Mouse (Mus musculus) lung, postnatal 0 days (tissue): ENCODE results near the gene Coro1b. TPM values are rescaled to one million over a fixed set of nuclear protein-coding genes. Genes with fewer than 3 reads are reported as not detected.
"Not testable (repeated sequence)": the region's sequence is repeated elsewhere in the genome, so short reads cannot be mapped to it uniquely, and the experiment has no call there.

Experiments
- ATAC-seq: fragments of 200-750 bp; cut with Nextera tagmentation; 2 replicates; pipeline ENCODE4 v1.8.0; 2017; ENCODE audit warnings: moderate library complexity
- DNase-seq: peaks from one replicate; pipeline ENCODE4 v3.0.0-alpha.2; 2016; ENCODE audit warnings: low spot score
- H3K27ac ChIP-seq: fragments of 300-500 bp; sonication (generic); 2 replicates; pipeline ENCODE4 v1.5.1; 2014; ENCODE audit warnings: antibody characterized with exemption, mild to moderate bottlenecking, low read length, mixed read lengths
- H3K27me3 ChIP-seq: fragments of 300-500 bp; sonication (generic); replicated peaks from 2 replicates; pipeline ENCODE4 v1.6.1; 2014; ENCODE audit warnings: low read length, mixed read lengths; ENCODE audit not compliant: insufficient read depth
- H3K36me3 ChIP-seq: fragments of 300-500 bp; sonication (generic); 2 replicates; pipeline ENCODE4 v1.6.1; 2014; ENCODE audit warnings: low read length, mixed read lengths; ENCODE audit not compliant: insufficient read depth
- H3K4me1 ChIP-seq: fragments of 300-500 bp; sonication (generic); 2 replicates; pipeline ENCODE4 v1.6.1; 2014; ENCODE audit warnings: antibody characterized with exemption, low read depth, low read length, mixed read lengths; ENCODE audit not compliant: insufficient read depth
- H3K4me2 ChIP-seq: fragments of 300-500 bp; sonication (generic); replicated peaks from 2 replicates; pipeline ENCODE4 v1.6.1; 2014; ENCODE audit warnings: low read depth, mild to moderate bottlenecking, low read length, moderate library complexity, mixed read lengths
- H3K4me3 ChIP-seq: fragments of 300-500 bp; sonication (generic); 2 replicates; pipeline ENCODE4 v1.5.1; 2014; ENCODE audit warnings: low read depth, low read length
- H3K9ac ChIP-seq: fragments of 300-500 bp; sonication (generic); replicated peaks from 2 replicates; pipeline ENCODE4 v1.6.1; 2014; ENCODE audit warnings: low read depth, mild to moderate bottlenecking
- H3K9me3 ChIP-seq: fragments of 300-500 bp; sonication (generic); 2 replicates; pipeline ENCODE4 v1.6.1; 2016; ENCODE audit warnings: low read length, mixed read lengths
- CTCF ChIP-seq: IDR thresholded peaks from 2 replicates; pipeline ENCODE4 v1.5.1; 2016; ENCODE audit warnings: antibody characterized with exemption, mild to moderate bottlenecking
- EP300 ChIP-seq: IDR thresholded peaks from 2 replicates; pipeline ENCODE4 v1.6.1; 2016; ENCODE audit warnings: antibody characterized with exemption, mild to moderate bottlenecking, control low read depth
- WGBS: fragments of 180-500 bp; shearing (Covaris S2); extraction: QIAGEN DNeasy Blood & Tissue Kit; methylation state at CpG from one replicate; pipeline ENCODE4 v1.1.7; 2014; 5-methylcytosine and 5-hydroxymethylcytosine counted together
- polyA plus RNA-seq: library from polyadenylated mRNA; unstranded; fragments of >200 nt; fragmentation: Nextera tagmentation; extraction: Ambion mirVana; gene quantifications from 2 replicates; pipeline ENCODE4 v1.2.1, GENCODE M21; 2015

Coro1b gene
- polyA plus RNA-seq, 1 experiment from 2014 or later: 183 TPM

GRCm38 (mm10) chr19:4129462-4129861 is 19.0 kb upstream of the Coro1b start:
- TF ChIP-seq EP300 (no peak), CTCF (no peak)
- Histone ChIP-seq H3K27me3 (no peaks in the 10 kb centered on the region), H3K4me1 (peaks cover 5% of the 10 kb centered on the region), H3K4me2 (no peak overlapping the region), H3K27ac (no peak overlapping the region), H3K36me3 (peaks cover 23% of the 10 kb centered on the region; the same call in 1 of the 2 replicates), H3K9me3 (no peaks in the 10 kb centered on the region), H3K4me3 (no peak overlapping the region), H3K9ac (no peak overlapping the region)
- DNase-seq: no peak
- 82% methylated on average over 7 of the region's 7 CpGs for WGBS
- no peak for ATAC-seq

GRCm38 (mm10) chr19:4130106-4130505 is 18.3 kb upstream of the Coro1b start:
- no peak overlapping the region for H3K27ac ChIP-seq
- peaks cover 23% of the 10 kb centered on the region; the same call in 1 of the 2 replicates for H3K36me3 ChIP-seq
- TF ChIP-seq EP300 (no peak), CTCF (no peak)
- H3K4me1 ChIP-seq: peaks cover 5% of the 10 kb centered on the region
- no peak for ATAC-seq
- no peak overlapping the region for H3K9ac ChIP-seq
- no peaks in the 10 kb centered on the region for H3K27me3 ChIP-seq
- H3K4me2 ChIP-seq: no peak overlapping the region
- no peak for DNase-seq
- no peak overlapping the region for H3K4me3 ChIP-seq
- no peaks in the 10 kb centered on the region for H3K9me3 ChIP-seq
- 81% methylated on average over 4 of the region's 4 CpGs for WGBS

- TF ChIP-seq EP300: no peak
- no peak for TF ChIP-seq CTCF
- 90% methylated on average over 5 of the region's 5 CpGs for WGBS
- H3K4me1 ChIP-seq: peaks cover 5% of the 10 kb centered on the region
- no peak overlapping the region for H3K27ac ChIP-seq
- no peak overlapping the region for H3K4me2 ChIP-seq
- no peak for DNase-seq
- H3K36me3 ChIP-seq: peaks cover 23% of the 10 kb centered on the region; the same call in 1 of the 2 replicates
- no peak overlapping the region for H3K9ac ChIP-seq
- ATAC-seq: no peak
- H3K9me3 ChIP-seq: no peaks in the 10 kb centered on the region
- no peaks in the 10 kb centered on the region for H3K27me3 ChIP-seq
- no peak overlapping the region for H3K4me3 ChIP-seq
Measured at GRCm38 (mm10) chr19:4131075-4131474, 17.3 kb upstream of the Coro1b start.

- no peak for TF ChIP-seq EP300
- TF ChIP-seq CTCF: peak; percentile 30; the same call in 1 of the 2 replicates
- DNase-seq (no peak), ATAC-seq (no peak)
- no peak overlapping the region for H3K4me2 ChIP-seq
- H3K27me3 ChIP-seq: no peaks in the 10 kb centered on the region
- WGBS: 87% methylated on average over 2 of the region's 2 CpGs
- H3K4me1 ChIP-seq: peaks cover 3% of the 10 kb centered on the region
- H3K4me3 ChIP-seq: no peak overlapping the region
- peaks cover 23% of the 10 kb centered on the region; the same call in 1 of the 2 replicates for H3K36me3 ChIP-seq
- no peaks in the 10 kb centered on the region for H3K9me3 ChIP-seq
- H3K27ac ChIP-seq: no peak overlapping the region
- no peak overlapping the region for H3K9ac ChIP-seq
Measured at GRCm38 (mm10) chr19:4131768-4132167, 16.7 kb upstream of the Coro1b start.

GRCm38 (mm10) chr19:4134354-4134753 is 14.1 kb upstream of the Coro1b start:
- 78% methylated on average over 4 of the region's 4 CpGs for WGBS
- Histone ChIP-seq H3K27me3 (no peaks in the 10 kb centered on the region), H3K27ac (no peak overlapping the region), H3K9ac (no peak overlapping the region), H3K4me3 (no peak overlapping the region), H3K4me2 (no peak overlapping the region), H3K9me3 (no peaks in the 10 kb centered on the region), H3K36me3 (peaks cover 17% of the 10 kb centered on the region; the same call in 1 of the 2 replicates), H3K4me1 (no peaks in the 10 kb centered on the region)
- no peak for DNase-seq
- no peak for ATAC-seq
- no peak for TF ChIP-seq EP300
- no peak for TF ChIP-seq CTCF

- DNase-seq, H3K9ac ChIP-seq, H3K4me2 ChIP-seq, H3K4me1 ChIP-seq, H3K27me3 ChIP-seq, ATAC-seq, H3K9me3 ChIP-seq, H3K27ac ChIP-seq, H3K4me3 ChIP-seq: not testable (repeated sequence)
- WGBS: 77% methylated on average over 6 of the region's 6 CpGs
- H3K36me3 ChIP-seq: peaks cover 14% of the 10 kb centered on the region; the same call in 1 of the 2 replicates
Measured at GRCm38 (mm10) chr19:4135229-4135962, 13.0 kb upstream of the Coro1b start.
